13 mouse cellular contexts compared by ENCODE assay signal in the genomic region with DNA sequence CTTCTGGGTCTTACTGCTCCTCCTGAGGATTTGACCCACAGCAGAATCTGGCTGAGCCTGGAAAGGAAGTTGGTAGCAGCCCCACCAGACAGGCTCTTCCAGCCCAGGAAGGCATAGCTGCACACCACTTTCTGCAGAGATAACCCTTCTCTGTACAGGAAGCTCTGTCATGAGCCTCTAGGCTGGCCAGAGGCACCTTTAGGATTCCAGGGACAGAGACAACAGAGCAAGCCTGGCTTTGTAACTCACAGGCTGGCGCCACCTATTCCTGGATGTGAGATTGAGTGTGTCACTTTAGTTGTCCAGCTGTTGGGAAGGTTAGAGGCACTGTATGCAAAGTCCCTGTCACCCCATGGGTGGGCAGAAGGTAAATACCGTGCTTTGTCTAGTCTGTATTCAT. TPM values are rescaled to one million over a fixed set of nuclear protein-coding genes. Genes with fewer than 3 reads are reported as not detected.
A peak's percentile ranks its signal among the peaks of the same experiment; 100 is the strongest.
DNase-seq lines count a peak whose midpoint lies in the region; ATAC-seq and TF ChIP-seq lines count a peak whose summit lies in the region.
"Had no signal": no experiment of that assay in that cellular context is flagged by ENCODE, and none has a peak within 500 bp of the region (broad histone marks: within the 10 kb centered on the region; RNA-seq: fewer than 3 reads in every experiment).

No protein-coding gene starts in this region.

- WGBS in heart, postnatal 0 days, result 33% methylated on average over 2 of the region's 2 CpGs
- WGBS in lung, embryonic 15.5 days, result 53% methylated on average over 2 of the region's 2 CpGs

- H3K4me2 ChIP-seq in heart, postnatal 0 days (ENCODE audit: low read depth, low read length), result no peak overlapping the region
- peak overlapping the region; percentile 97 for H3K4me2 ChIP-seq in lung, embryonic 15.5 days

- ATAC-seq in heart, postnatal 0 days (ENCODE audit: insufficient read depth, low read depth), result no peak
- ATAC-seq in lung, embryonic 15.5 days (ENCODE audit: borderline replicate concordance, extremely low read depth, low FRiP score, low TSS enrichment), result no peak
- ATAC-seq in common myeloid progenitor, adult 5-6 weeks (replicated peaks; ENCODE audit: low read depth, poor library complexity, severe bottlenecking), result peak; percentile 33; the same call in 1 of the 2 replicates

- no peak overlapping the region for H3K4me3 ChIP-seq in heart, postnatal 0 days (ENCODE audit: low read depth, low read length)
- H3K4me3 ChIP-seq in lung, embryonic 15.5 days, result no peak overlapping the region

- peaks cover 23% of the 10 kb centered on the region for H3K4me1 ChIP-seq in heart, postnatal 0 days (ENCODE audit: control insufficient read depth, insufficient read depth)
- H3K4me1 ChIP-seq in lung, embryonic 15.5 days, result peaks cover 24% of the 10 kb centered on the region

- TF ChIP-seq CTCF in heart, postnatal 0 days (IDR thresholded peaks at IDR 0.05; ENCODE audit: low read depth), result no peak

- H3K27me3 ChIP-seq in heart, postnatal 0 days (ENCODE audit: control insufficient read depth, insufficient read depth, low read length), result 0 out of 2 replicates have a peak, but pooled peaks cover 6% of the 10 kb centered on the region
- peaks cover 18% of the 10 kb centered on the region for H3K27me3 ChIP-seq in lung, embryonic 15.5 days
- H3K27me3 ChIP-seq: CH12.LX had no signal

- H3K9ac ChIP-seq in heart, postnatal 0 days (replicated peaks; ENCODE audit: low read depth, low read length), result no peak overlapping the region
- H3K9ac ChIP-seq in lung, embryonic 15.5 days, result no peak overlapping the region

- DNase-seq in heart, postnatal 0 days (ENCODE audit: low spot score), result no peak
- no peak for DNase-seq in heart, adult 18-20 months
- DNase-seq in lung, adult 18-20 months, result no peak
- peak; percentile 18 for DNase-seq in neural tube, embryonic 10.5 days (ENCODE audit: extremely low spot score, low spot score)
- no peak for DNase-seq in ovary, adult 18-20 months (ENCODE audit: low spot score)
- no peak for DNase-seq in cerebellum, adult 18-20 months
- DNase-seq: cerebellum, adult 11-12 months; kidney, adult 2 months had no signal

- no peaks in the 10 kb centered on the region for H3K36me3 ChIP-seq in heart, postnatal 0 days (replicated peaks; ENCODE audit: control insufficient read depth, insufficient read depth, low read length)
- H3K36me3 ChIP-seq in lung, embryonic 15.5 days, result no peaks in the 10 kb centered on the region; the same call in 1 of the 2 replicates

- no peaks in the 10 kb centered on the region for H3K9me3 ChIP-seq in heart, postnatal 0 days (replicated peaks; ENCODE audit: control insufficient read depth, low read length)
- no peaks in the 10 kb centered on the region for H3K9me3 ChIP-seq in lung, embryonic 15.5 days

- H3K27ac ChIP-seq in heart, postnatal 0 days (ENCODE audit: low read depth), result peak overlapping the region; percentile 46; the same call in 1 of the 2 replicates
- peak overlapping the region; percentile 18; the same call in 1 of the 2 replicates for H3K27ac ChIP-seq in lung, embryonic 15.5 days
- H3K27ac ChIP-seq: stomach, postnatal 0 days had no signal

- TF ChIP-seq EP300 in heart, postnatal 0 days (IDR thresholded peaks at IDR 0.05; ENCODE audit: low read depth), result no peak

RNA-seq across cellular contexts. Expression of a gene that starts 1.3 kb away (rescaled TPM):
- 2.4 and 5.7 TPM in 2 replicates for total RNA-seq in heart, postnatal 0 days (2014; rRNA removed; ENCODE audit: low replicate concordance)
- 1.0 and 1.6 TPM in 2 replicates for polyA plus RNA-seq in heart, postnatal 0 days (2015; fragmentation: Nextera tagmentation; extraction: Ambion mirVana)
- total RNA-seq in heart, adult 18-20 months (2021), result under 1 TPM; 0.93 to 0.99 TPM
- 3.2 and 4.2 TPM in 2 replicates for polyA plus RNA-seq in lung, embryonic 15.5 days (2015; fragmentation: Nextera tagmentation; extraction: Ambion mirVana)
- 5.8 and 9.6 TPM in 2 replicates for total RNA-seq in common myeloid progenitor, adult 5-6 weeks (2017)

RNA-seq across cellular contexts. Expression of a gene that starts 40.3 kb away (rescaled TPM):
- total RNA-seq in heart, postnatal 0 days (2014; rRNA removed; ENCODE audit: low replicate concordance), result 16.5 and 28.6 TPM in 2 replicates
- 37.2 and 37.9 TPM in 2 replicates for polyA plus RNA-seq in heart, postnatal 0 days (2015; fragmentation: Nextera tagmentation; extraction: Ambion mirVana)
- 10 to 100 TPM; 16.7 to 18.5 TPM for total RNA-seq in heart, adult 18-20 months (2021)
- 110 TPM in 2 replicates for polyA plus RNA-seq in lung, embryonic 15.5 days (2015; fragmentation: Nextera tagmentation; extraction: Ambion mirVana)
- total RNA-seq in common myeloid progenitor, adult 5-6 weeks (2017), result 32.7 and 36.0 TPM in 2 replicates

RNA-seq across cellular contexts. Expression of a gene that starts 40.9 kb away (rescaled TPM):
- total RNA-seq in heart, postnatal 0 days (2014; rRNA removed; ENCODE audit: low replicate concordance), result 0.19 TPM in 1 of 2 replicates, not detected in the other
- 0.25 and 0.32 TPM in 2 replicates for polyA plus RNA-seq in heart, postnatal 0 days (2015; fragmentation: Nextera tagmentation; extraction: Ambion mirVana)
- total RNA-seq in heart, adult 18-20 months (2021), result 1 to 10 TPM in 1 of 2 experiments, under 1 TPM in 1; 0.74 to 1.3 TPM
- polyA plus RNA-seq in lung, embryonic 15.5 days (2015; fragmentation: Nextera tagmentation; extraction: Ambion mirVana), result 0.63 and 0.75 TPM in 2 replicates
- not detected in 2 replicates for total RNA-seq in common myeloid progenitor, adult 5-6 weeks (2017)
- total RNA-seq: CH12.LX had no signal
- polyA plus RNA-seq: limb, embryonic 11.5 days had no signal

RNA-seq across cellular contexts. Expression of a gene that starts 46.5 kb away (rescaled TPM):
- total RNA-seq in heart, postnatal 0 days (2014; rRNA removed; ENCODE audit: low replicate concordance), result 0.23 and 0.73 TPM in 2 replicates
- 1.1 TPM in 2 replicates for polyA plus RNA-seq in heart, postnatal 0 days (2015; fragmentation: Nextera tagmentation; extraction: Ambion mirVana)
- total RNA-seq in heart, adult 18-20 months (2021), result 1 to 10 TPM; 1.9 to 3.5 TPM
- 1.9 and 2.7 TPM in 2 replicates for polyA plus RNA-seq in lung, embryonic 15.5 days (2015; fragmentation: Nextera tagmentation; extraction: Ambion mirVana)
- total RNA-seq in common myeloid progenitor, adult 5-6 weeks (2017), result 0.69 and 1.3 TPM in 2 replicates
